Mouse (Mus musculus) retina, postnatal 7 days (tissue): ENCODE measurements around the gene Zfr.
"Not testable (repeated sequence)": the region's sequence is repeated elsewhere in the genome, so short reads cannot be mapped to it uniquely, and the experiment has no call there.

ENCODE experiments used
- DNase-seq: peaks from one replicate; pipeline ENCODE4 v3.0.0-alpha.2; 2012; ENCODE audit warnings: low read depth, low spot score

The Zfr gene

DNA sequence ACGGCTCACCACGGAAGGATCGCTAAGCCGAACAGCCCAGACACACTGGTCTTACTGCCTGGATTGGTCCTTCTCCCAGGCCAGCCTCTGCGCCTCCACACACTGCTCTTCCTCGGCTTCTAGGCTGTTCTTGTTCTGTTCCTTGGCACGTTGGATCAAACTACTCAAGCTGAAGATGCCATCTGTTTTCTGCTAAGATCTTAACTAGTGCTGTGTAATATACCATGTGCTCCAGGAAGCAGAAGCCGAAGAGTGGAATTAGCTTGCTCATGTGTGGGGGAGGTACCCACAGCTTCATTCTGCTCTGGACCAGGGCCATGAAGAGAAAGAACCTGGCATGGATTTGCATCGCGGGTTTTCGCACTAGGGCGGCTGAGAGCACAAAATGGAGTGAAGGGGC, 11.2 kb upstream of the Zfr start:
- DNase-seq = no peak

DNA sequence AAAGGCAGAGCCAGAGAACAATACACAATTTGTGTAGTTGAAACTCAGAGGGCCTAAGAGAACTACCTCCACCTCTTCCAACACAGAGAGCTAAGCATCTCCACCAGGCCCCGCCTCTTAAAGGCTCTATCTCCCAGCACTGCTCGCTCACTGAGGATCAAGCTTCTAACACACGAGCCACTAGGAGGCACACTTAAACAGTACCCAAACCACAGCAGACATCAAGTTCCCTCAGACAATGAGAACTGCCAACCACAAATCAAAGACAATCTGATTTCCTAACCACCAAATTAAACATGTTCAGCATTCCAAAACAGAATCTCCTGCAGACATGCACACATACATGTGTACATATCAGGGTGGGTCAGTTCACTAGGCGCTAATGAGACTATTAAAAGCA, 9.4 kb upstream of the Zfr start:
- no peak for DNase-seq

- DNase-seq = not testable (repeated sequence)
These were observed 8.7 kb upstream of the Zfr start for GRCm38 (mm10) chr15:12108922-12109321.

DNA sequence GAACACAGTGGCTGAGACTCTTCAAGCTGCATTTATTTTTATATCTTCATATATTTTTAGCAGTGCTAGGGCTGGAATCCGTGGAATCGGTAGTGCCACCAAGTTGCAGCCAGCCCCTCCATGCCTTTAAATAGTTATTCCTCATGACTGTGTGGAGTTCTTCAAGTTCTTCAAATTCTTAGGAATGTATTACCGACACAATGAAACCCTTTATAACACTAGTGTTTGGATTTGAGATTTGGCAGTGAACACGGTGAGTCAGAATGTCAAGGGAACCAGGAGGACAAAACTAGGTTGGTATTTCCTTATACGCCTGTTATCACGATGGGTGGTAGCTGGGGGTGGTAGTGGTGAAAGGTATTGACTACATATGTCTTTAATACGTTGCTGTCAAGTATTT, 6.4 kb upstream of the Zfr start:
- no peak for DNase-seq

- no peak for DNase-seq
These were observed 4.2 kb upstream of the Zfr start for GRCm38 (mm10) chr15:12113411-12113810.

- no peak for DNase-seq
These were observed 3.1 kb upstream of the Zfr start for GRCm38 (mm10) chr15:12114546-12114945.

- DNase-seq = no peak
These were observed 1.9 kb upstream of the Zfr start for GRCm38 (mm10) chr15:12115722-12116230.

- DNase-seq = peak; percentile 36
These were observed 431 bp downstream of the Zfr start for GRCm38 (mm10) chr15:12118093-12118431.

GRCm38 (mm10) chr15:12118432-12119128, 949 bp downstream of the Zfr start:
- DNase-seq = peak; percentile 59

- no peak for DNase-seq
These were observed 1.5 kb downstream of the Zfr start for GRCm38 (mm10) chr15:12119129-12119466.

GRCm38 (mm10) chr15:12124913-12125312, 7.3 kb downstream of the Zfr start:
- DNase-seq = no peak

DNA sequence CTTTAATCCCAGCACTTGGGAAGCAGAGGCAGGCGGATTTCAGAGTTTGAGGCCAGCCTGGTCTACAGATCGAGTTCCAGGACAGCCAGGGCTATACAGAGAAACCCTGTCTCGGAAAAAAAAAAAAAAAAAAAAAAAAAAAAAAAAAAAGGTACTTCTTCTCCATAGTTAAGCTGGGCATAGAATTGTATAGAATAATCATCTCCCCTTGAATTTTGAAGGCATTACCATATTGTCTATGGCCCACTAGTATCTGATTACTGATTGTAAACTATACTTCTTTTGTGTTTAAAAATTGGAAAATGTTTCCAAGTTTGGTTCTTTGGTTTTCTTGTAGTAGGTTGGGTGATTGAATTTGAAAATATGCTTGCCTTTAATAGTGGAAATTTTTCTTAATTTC, 13.2 kb downstream of the Zfr start:
- DNase-seq = not testable (repeated sequence)

DNA sequence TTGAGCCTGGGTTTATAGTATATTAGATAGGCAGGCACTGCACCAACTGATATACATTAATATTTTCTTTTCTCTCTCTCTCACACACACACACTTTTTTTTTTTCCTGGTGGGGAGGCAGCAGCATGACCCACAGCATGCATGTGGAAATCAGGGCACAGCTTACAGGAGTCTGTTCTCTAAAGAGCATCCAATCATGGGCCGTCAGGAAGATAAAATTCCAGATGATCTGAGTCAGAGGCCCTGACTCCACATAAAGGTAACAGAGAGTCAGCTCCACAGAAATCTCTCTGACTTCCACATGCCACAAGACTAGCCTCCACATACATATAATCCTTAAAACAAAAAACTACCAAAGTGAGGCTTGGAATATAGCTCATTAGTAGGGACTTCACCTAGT, 16.9 kb downstream of the Zfr start:
- DNase-seq = no peak

DNA sequence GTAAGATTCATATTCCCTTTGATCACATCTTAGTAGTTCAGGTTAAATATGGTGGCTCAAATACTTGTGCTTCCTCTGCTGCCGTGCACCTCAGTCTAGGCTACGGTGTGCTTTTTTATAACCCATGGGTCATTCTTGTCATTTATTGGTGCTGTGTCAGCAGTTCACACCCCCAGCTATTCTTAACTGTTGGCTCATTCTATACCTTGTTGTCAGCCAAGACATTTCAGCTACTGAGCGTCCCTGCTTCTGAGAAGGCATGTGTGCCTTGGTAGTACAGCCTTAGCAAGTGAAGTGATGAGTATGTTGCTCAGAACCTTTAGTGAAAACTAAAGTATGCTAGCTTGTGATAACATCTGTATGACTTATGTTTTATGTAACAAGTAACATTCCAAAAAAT, 17.7 kb downstream of the Zfr start:
- no peak for DNase-seq

- DNase-seq = no peak
These were observed 18.7 kb downstream of the Zfr start for GRCm38 (mm10) chr15:12136371-12136770.

- DNase-seq = no peak
These were observed 23.5 kb downstream of the Zfr start for GRCm38 (mm10) chr15:12140985-12141729.

- DNase-seq = no peak
These were observed 29.8 kb downstream of the Zfr start for GRCm38 (mm10) chr15:12147423-12147822.

GRCm38 (mm10) chr15:12149501-12149900, 31.9 kb downstream of the Zfr start:
- no peak for DNase-seq

GRCm38 (mm10) chr15:12153747-12154146, 36.1 kb downstream of the Zfr start:
- no peak for DNase-seq

GRCm38 (mm10) chr15:12178126-12178525, 60.5 kb downstream of the Zfr start:
- DNase-seq = no peak

DNA sequence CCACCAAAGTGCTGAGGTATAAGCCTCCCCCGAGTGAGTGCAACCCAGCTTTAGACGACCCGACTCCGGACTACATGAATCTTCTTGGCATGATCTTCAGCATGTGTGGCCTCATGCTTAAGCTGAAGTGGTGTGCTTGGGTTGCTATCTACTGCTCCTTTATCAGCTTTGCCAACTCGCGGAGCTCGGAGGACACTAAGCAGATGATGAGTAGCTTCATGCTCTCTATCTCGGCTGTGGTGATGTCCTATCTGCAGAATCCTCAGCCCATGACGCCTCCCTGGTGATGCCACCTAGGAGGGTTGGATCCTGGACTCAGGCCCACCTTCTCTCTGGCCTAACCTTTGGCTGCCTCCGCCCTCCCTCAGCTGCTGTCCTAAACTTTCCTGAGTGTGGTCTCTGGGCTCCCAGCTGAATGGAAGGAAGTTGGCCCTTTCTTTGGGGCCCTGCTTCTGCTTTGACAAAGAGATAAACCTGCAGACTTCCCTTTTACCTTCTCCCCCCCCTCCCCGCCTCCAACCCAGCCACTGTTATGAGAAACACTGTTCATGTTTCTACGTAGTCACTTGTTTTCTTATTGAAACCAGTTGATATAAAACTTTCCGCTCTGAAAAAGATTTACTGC, 63.7 kb downstream of the Zfr start:
- not testable (repeated sequence) for DNase-seq

- DNase-seq = no peak
These were observed 76.5 kb downstream of the Zfr start for GRCm38 (mm10) chr15:12193880-12194816.
